Mouse (Mus musculus): ENCODE measurements around the gene Kcnk4. TPM values are rescaled to one million over a fixed set of nuclear protein-coding genes. Genes with fewer than 3 reads are reported as not detected.
A peak's percentile ranks its signal among the peaks of the same experiment; 100 is the strongest.

The Kcnk4 gene
- polyA plus RNA-seq, 1 experiment from 2014 or later, result 3.3 TPM

GRCm38 (mm10) chr19:6920741-6921636 is 13.3 kb downstream of the Kcnk4 start:
- 0 out of 2 replicates have a peak, but pooled peaks cover 2% of the 10 kb centered on the region for H3K36me3 ChIP-seq (ENCODE audit: control insufficient read depth, insufficient read depth)
- peaks cover 22% of the 10 kb centered on the region for H3K4me1 ChIP-seq (replicated peaks; ENCODE audit: control insufficient read depth, insufficient read depth, low read length)
- peak overlapping the region; percentile 70 for H3K4me3 ChIP-seq (replicated peaks; ENCODE audit: low read length)
- peak overlapping the region; percentile 91 for H3K4me2 ChIP-seq (ENCODE audit: low read length)
- ATAC-seq, result peak; percentile 9
- peak overlapping the region; percentile 84 for H3K9ac ChIP-seq (replicated peaks; ENCODE audit: low read depth, low read length)
- no peaks in the 10 kb centered on the region for H3K9me3 ChIP-seq (ENCODE audit: control insufficient read depth, low read length)
- 1% methylated on average over 46 of the region's 48 CpGs for WGBS
- H3K27me3 ChIP-seq (replicated peaks; ENCODE audit: control insufficient read depth, insufficient read depth, low read length), result peaks cover 33% of the 10 kb centered on the region
- peak overlapping the region; percentile 76 for H3K27ac ChIP-seq (ENCODE audit: low read length)

GRCm38 (mm10) chr19:6919876-6920740 is 14.2 kb downstream of the Kcnk4 start:
- H3K4me1 ChIP-seq (replicated peaks; ENCODE audit: control insufficient read depth, insufficient read depth, low read length), result peaks cover 22% of the 10 kb centered on the region
- no peaks in the 10 kb centered on the region for H3K9me3 ChIP-seq (ENCODE audit: control insufficient read depth, low read length)
- 0 out of 2 replicates have a peak, but pooled peaks cover 2% of the 10 kb centered on the region for H3K36me3 ChIP-seq (ENCODE audit: control insufficient read depth, insufficient read depth)
- WGBS, result 50% methylated on average over 7 of the region's 8 CpGs
- peaks cover 25% of the 10 kb centered on the region for H3K27me3 ChIP-seq (replicated peaks; ENCODE audit: control insufficient read depth, insufficient read depth, low read length)
- 0 out of 2 replicates have a peak overlapping the region, but pooled peaks have one; percentile 0 for H3K9ac ChIP-seq (replicated peaks; ENCODE audit: low read depth, low read length)
- peak overlapping the region; percentile 70 for H3K4me3 ChIP-seq (replicated peaks; ENCODE audit: low read length)
- peak overlapping the region; percentile 91 for H3K4me2 ChIP-seq (ENCODE audit: low read length)
- no peak for ATAC-seq
- no peak overlapping the region for H3K27ac ChIP-seq (ENCODE audit: low read length)

DNA sequence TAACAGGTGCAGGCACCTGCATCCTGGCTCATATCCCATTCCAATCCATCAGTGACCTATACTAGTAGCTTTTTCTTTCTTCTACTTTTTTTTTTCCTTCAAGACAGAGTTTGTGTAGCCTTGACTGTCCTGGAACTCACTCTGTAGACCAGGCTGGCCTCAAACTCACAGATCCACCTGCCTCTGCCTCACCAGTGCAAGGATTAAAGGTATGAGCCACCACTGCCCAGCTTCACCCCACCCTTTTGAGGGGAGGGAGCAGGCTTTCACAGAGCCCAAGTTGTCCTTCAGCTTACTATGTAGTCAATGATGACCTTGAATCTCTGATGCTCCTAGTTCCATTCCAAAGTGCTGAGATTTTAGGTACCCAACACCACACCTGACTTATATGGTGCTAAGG is 14.9 kb downstream of the Kcnk4 start:
- no peak overlapping the region for H3K4me2 ChIP-seq (ENCODE audit: low read length)
- H3K27ac ChIP-seq (ENCODE audit: low read length), result no peak overlapping the region
- H3K9me3 ChIP-seq (ENCODE audit: control insufficient read depth, low read length), result no peaks in the 10 kb centered on the region
- peaks cover 18% of the 10 kb centered on the region for H3K27me3 ChIP-seq (replicated peaks; ENCODE audit: control insufficient read depth, insufficient read depth, low read length)
- H3K9ac ChIP-seq (replicated peaks; ENCODE audit: low read depth, low read length), result no peak overlapping the region
- H3K4me1 ChIP-seq (replicated peaks; ENCODE audit: control insufficient read depth, insufficient read depth, low read length), result peaks cover 18% of the 10 kb centered on the region
- no peak for ATAC-seq
- H3K36me3 ChIP-seq (ENCODE audit: control insufficient read depth, insufficient read depth), result 0 out of 2 replicates have a peak, but pooled peaks cover 2% of the 10 kb centered on the region
- no peak overlapping the region for H3K4me3 ChIP-seq (replicated peaks; ENCODE audit: low read length)

DNA sequence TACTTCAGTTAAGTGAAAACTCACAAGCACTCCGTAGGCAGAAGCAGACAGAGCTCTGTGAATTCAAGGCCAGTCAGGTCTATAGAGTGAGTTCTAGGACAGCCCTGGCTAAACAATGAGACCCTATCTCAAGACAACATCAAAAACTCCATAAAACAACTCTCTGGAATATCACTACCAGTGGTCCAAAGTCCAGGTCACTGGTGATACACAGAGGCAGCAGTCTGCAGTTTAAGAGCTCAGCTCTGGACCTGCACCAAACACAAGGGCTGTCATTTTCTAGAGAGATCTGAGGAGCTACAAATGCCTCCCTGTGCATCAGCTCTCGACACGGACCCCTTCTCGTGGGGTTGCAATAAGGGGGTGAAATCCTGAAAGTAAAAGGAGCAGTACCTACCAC is 16.0 kb downstream of the Kcnk4 start:
- Histone ChIP-seq H3K36me3 (ENCODE audit: control insufficient read depth, insufficient read depth) (peaks cover 6% of the 10 kb centered on the region; the same call in 1 of the 2 replicates), H3K9ac (replicated peaks; ENCODE audit: low read depth, low read length) (no peak overlapping the region), H3K9me3 (ENCODE audit: control insufficient read depth, low read length) (no peaks in the 10 kb centered on the region), H3K27me3 (replicated peaks; ENCODE audit: control insufficient read depth, insufficient read depth, low read length) (peaks cover 9% of the 10 kb centered on the region), H3K27ac (ENCODE audit: low read length) (no peak overlapping the region), H3K4me2 (ENCODE audit: low read length) (no peak overlapping the region), H3K4me3 (replicated peaks; ENCODE audit: low read length) (no peak overlapping the region), H3K4me1 (replicated peaks; ENCODE audit: control insufficient read depth, insufficient read depth, low read length) (peaks cover 18% of the 10 kb centered on the region)
- 92% methylated on average over 4 of the region's 4 CpGs for WGBS
- no peak for ATAC-seq

GRCm38 (mm10) chr19:6916496-6916895 is 17.8 kb downstream of the Kcnk4 start:
- ATAC-seq, result no peak
- Histone ChIP-seq H3K27ac (ENCODE audit: low read length) (no peak overlapping the region), H3K4me3 (replicated peaks; ENCODE audit: low read length) (no peak overlapping the region), H3K4me2 (ENCODE audit: low read length) (no peak overlapping the region), H3K36me3 (ENCODE audit: control insufficient read depth, insufficient read depth) (peaks cover 17% of the 10 kb centered on the region; the same call in 1 of the 2 replicates), H3K9ac (replicated peaks; ENCODE audit: low read depth, low read length) (no peak overlapping the region), H3K27me3 (replicated peaks; ENCODE audit: control insufficient read depth, insufficient read depth, low read length) (no peaks in the 10 kb centered on the region), H3K4me1 (replicated peaks; ENCODE audit: control insufficient read depth, insufficient read depth, low read length) (peaks cover 13% of the 10 kb centered on the region), H3K9me3 (ENCODE audit: control insufficient read depth, low read length) (no peaks in the 10 kb centered on the region)
- WGBS, result 88% methylated on average over 4 of the region's 4 CpGs

GRCm38 (mm10) chr19:6915276-6915675 is 19.0 kb downstream of the Kcnk4 start:
- H3K4me3 ChIP-seq (replicated peaks; ENCODE audit: low read length), result no peak overlapping the region
- peaks cover 11% of the 10 kb centered on the region for H3K4me1 ChIP-seq (replicated peaks; ENCODE audit: control insufficient read depth, insufficient read depth, low read length)
- H3K27me3 ChIP-seq (replicated peaks; ENCODE audit: control insufficient read depth, insufficient read depth, low read length), result no peaks in the 10 kb centered on the region
- WGBS, result 86% methylated on average over 4 of the region's 4 CpGs
- H3K4me2 ChIP-seq (ENCODE audit: low read length), result no peak overlapping the region
- no peaks in the 10 kb centered on the region for H3K9me3 ChIP-seq (ENCODE audit: control insufficient read depth, low read length)
- no peak overlapping the region for H3K9ac ChIP-seq (replicated peaks; ENCODE audit: low read depth, low read length)
- H3K36me3 ChIP-seq (ENCODE audit: control insufficient read depth, insufficient read depth), result peaks cover 17% of the 10 kb centered on the region; the same call in 1 of the 2 replicates
- no peak overlapping the region for H3K27ac ChIP-seq (ENCODE audit: low read length)
- ATAC-seq, result no peak

- H3K4me3 ChIP-seq (replicated peaks; ENCODE audit: low read length), result no peak overlapping the region
- peaks cover 6% of the 10 kb centered on the region for H3K4me1 ChIP-seq (replicated peaks; ENCODE audit: control insufficient read depth, insufficient read depth, low read length)
- no peak overlapping the region for H3K9ac ChIP-seq (replicated peaks; ENCODE audit: low read depth, low read length)
- no peak for ATAC-seq
- no peak overlapping the region for H3K4me2 ChIP-seq (ENCODE audit: low read length)
- peaks cover 17% of the 10 kb centered on the region; the same call in 1 of the 2 replicates for H3K36me3 ChIP-seq (ENCODE audit: control insufficient read depth, insufficient read depth)
- H3K27ac ChIP-seq (ENCODE audit: low read length), result no peak overlapping the region
- no peaks in the 10 kb centered on the region for H3K27me3 ChIP-seq (replicated peaks; ENCODE audit: control insufficient read depth, insufficient read depth, low read length)
- WGBS, result 90% methylated on average over 9 of the region's 9 CpGs
- no peaks in the 10 kb centered on the region for H3K9me3 ChIP-seq (ENCODE audit: control insufficient read depth, low read length)
Measured at GRCm38 (mm10) chr19:6914540-6914939, 19.8 kb downstream of the Kcnk4 start.

GRCm38 (mm10) chr19:6913991-6914390 is 20.3 kb downstream of the Kcnk4 start:
- H3K9me3 ChIP-seq (ENCODE audit: control insufficient read depth, low read length), result no peaks in the 10 kb centered on the region
- H3K9ac ChIP-seq (replicated peaks; ENCODE audit: low read depth, low read length), result no peak overlapping the region
- no peak overlapping the region for H3K4me2 ChIP-seq (ENCODE audit: low read length)
- peaks cover 8% of the 10 kb centered on the region for H3K4me1 ChIP-seq (replicated peaks; ENCODE audit: control insufficient read depth, insufficient read depth, low read length)
- ATAC-seq, result no peak
- H3K27ac ChIP-seq (ENCODE audit: low read length), result no peak overlapping the region
- 88% methylated on average over 11 of the region's 11 CpGs for WGBS
- H3K4me3 ChIP-seq (replicated peaks; ENCODE audit: low read length), result no peak overlapping the region
- H3K36me3 ChIP-seq (ENCODE audit: control insufficient read depth, insufficient read depth), result peaks cover 17% of the 10 kb centered on the region; the same call in 1 of the 2 replicates
- no peaks in the 10 kb centered on the region for H3K27me3 ChIP-seq (replicated peaks; ENCODE audit: control insufficient read depth, insufficient read depth, low read length)

DNA sequence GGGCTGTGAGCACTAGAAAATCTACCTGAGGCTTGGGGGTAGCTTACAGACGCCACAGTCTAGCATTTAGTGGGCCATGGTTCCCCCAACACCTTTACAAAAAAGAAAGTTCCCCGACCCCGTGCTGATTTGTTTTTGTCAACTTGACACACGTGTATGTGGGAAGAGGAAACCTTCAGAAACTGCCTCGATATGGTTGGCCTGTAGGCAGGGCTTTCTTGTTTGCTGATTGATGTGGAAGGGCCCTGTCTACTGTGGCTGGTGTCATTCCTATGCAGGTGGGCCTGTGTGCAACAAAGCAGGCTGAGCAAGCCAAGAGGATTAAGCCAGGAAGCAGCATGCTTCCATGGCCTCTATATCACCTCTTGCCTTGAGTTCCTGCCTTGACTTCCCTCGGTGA is 21.3 kb downstream of the Kcnk4 start:
- 88% methylated on average over 6 of the region's 6 CpGs for WGBS
- H3K27ac ChIP-seq (ENCODE audit: low read length), result no peak overlapping the region
- peaks cover 18% of the 10 kb centered on the region for H3K4me1 ChIP-seq (replicated peaks; ENCODE audit: control insufficient read depth, insufficient read depth, low read length)
- H3K4me2 ChIP-seq (ENCODE audit: low read length), result no peak overlapping the region
- no peak overlapping the region for H3K4me3 ChIP-seq (replicated peaks; ENCODE audit: low read length)
- no peaks in the 10 kb centered on the region for H3K27me3 ChIP-seq (replicated peaks; ENCODE audit: control insufficient read depth, insufficient read depth, low read length)
- H3K9me3 ChIP-seq (ENCODE audit: control insufficient read depth, low read length), result no peaks in the 10 kb centered on the region
- H3K9ac ChIP-seq (replicated peaks; ENCODE audit: low read depth, low read length), result no peak overlapping the region
- H3K36me3 ChIP-seq (ENCODE audit: control insufficient read depth, insufficient read depth), result peaks cover 15% of the 10 kb centered on the region; the same call in 1 of the 2 replicates
- ATAC-seq, result no peak

Measured in forebrain, embryonic 16.5 days (tissue).